Mouse (Mus musculus): Measurements from ENCODE around the gene Tspan5. TPM values are rescaled to one million over a fixed set of nuclear protein-coding genes. Genes with fewer than 3 reads are reported as not detected.

Tspan5 gene
- total RNA-seq (2021), result 10 to 100 TPM; 47.3 to 67.5 TPM
- polyA plus RNA-seq (2012; rRNA removed), result 32.3 and 40.3 TPM in 2 replicates
- long read RNA-seq, full-length matches to known transcripts, result 63 of 72 reads
- long read RNA-seq, partial matches to known transcripts, result 1 of 72 reads
- long read RNA-seq, other reads (novel, unspliced or antisense), result 8 of 72 reads

DNA sequence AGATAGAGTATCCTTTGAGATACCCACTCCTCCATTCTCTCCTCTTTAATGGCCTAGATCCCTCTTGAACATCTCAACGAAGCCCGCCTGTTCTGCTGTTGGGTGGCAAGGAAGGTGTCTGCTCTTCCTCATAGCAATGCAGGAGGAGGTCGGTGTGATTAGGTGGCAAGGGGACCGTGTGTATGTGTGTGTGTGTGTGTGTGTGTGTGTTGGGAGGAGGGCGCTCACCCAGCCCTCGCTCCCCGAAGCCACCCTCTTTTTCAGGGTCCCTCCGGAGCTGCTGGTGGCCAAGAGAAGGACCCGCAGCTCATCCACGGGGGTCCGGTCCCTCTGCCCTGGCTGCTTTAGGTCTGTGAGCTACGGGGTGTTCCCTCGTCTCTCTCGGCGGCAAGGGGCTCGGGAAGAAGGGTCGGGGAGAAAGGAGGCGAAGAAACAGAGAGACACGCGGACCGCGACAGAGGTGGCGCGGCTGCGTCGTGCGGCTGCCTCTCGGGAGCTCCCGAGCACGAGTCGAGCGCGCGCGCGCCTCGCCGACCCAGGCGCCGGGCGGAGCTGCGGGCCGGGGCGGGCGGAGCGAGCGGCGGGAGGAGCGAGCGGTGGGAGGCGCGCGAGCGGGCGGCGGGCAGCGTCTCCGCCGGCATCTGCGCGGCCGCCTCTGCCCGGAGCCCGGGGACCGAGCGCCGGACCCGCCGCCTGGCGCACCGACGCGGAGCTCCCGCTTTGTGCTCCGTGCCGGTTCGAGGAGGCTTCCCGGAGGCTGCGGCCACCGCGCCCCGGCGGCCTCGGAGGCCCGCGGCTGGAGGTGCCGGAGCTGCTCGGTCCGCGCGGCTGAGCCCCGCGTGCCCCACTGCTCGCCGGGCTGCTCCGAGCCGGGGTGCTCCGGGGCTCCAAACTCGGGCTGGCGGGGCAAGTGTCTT, at the start of gene Tspan5:
Gene Tspan5 (plus strand): TSS at position 547 of the 917 bp plus-strand sequence.
- peak; percentile 90 for DNase-seq

- no peak for DNase-seq
These were observed 49.7 kb upstream of the Tspan5 start for GRCm38 (mm10) chr3:138692302-138692701.

DNA sequence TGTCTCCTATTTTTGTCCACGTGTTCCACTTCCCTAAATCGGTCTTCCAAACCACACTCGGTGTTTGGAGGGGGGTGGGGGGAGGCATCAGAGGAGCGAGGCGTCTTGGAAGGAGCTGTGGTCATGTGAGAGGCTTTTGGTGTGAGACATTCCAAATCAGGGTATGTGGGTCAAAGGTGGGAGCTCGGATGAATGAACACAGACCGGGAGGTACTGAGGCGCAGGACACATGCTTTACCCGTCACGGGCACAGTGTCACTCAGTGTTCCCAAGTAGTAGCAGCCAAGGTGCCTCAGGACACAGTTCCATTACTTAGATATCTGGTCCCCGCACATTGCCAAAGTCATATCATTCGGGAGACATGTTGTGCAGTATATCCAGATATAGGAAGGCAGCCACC, 38.6 kb upstream of the Tspan5 start:
- no peak for DNase-seq

GRCm38 (mm10) chr3:138704469-138704868, 37.5 kb upstream of the Tspan5 start:
- DNase-seq, result peak; percentile 38

DNA sequence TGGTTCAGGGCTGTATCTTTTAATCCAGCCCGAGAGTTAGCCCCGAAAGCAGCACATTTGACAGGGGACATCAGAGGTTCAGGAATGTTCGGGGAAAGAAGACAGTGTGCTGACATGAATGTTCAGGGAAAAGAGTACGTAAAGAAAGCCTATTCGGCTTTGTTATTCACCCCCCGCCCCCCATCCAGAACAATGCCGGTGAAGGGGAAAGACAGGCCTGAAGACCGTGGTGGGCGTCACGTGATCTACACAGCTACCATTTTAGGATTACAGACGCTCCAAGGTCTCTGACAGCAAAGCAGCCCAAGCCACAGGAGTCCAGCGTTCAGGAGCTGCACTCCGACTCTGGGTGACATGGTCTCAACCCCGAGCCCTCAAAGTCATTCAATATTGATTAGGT, 36.1 kb upstream of the Tspan5 start:
- no peak for DNase-seq

- DNase-seq, result no peak
These were observed 32.8 kb upstream of the Tspan5 start for GRCm38 (mm10) chr3:138709183-138709582.

DNA sequence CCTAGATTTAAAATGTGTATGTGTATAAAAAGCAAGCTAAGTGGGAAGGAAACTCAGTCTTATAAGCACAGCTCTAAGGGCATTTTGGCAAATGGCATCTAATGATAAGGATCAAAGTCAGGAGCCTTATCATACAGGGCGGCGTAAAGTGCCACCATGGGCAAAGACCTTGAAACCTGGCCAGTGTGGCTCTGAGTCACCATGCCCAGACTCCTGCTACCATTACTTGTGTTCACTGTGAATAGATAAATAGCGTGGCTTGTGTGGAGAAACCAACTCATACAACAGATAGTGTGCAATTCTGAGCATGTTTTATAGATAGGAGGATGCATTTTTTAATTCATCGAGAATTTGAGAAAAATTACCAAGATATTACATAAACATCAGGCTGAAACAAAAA, 30.0 kb upstream of the Tspan5 start:
- DNase-seq, result peak; percentile 86

- no peak for DNase-seq
These were observed 29.4 kb upstream of the Tspan5 start for GRCm38 (mm10) chr3:138712452-138713140.

- no peak for DNase-seq
These were observed 28.9 kb upstream of the Tspan5 start for GRCm38 (mm10) chr3:138713141-138713540.

- DNase-seq, result no peak
These were observed 27.2 kb upstream of the Tspan5 start for GRCm38 (mm10) chr3:138714788-138715187.

- DNase-seq, result no peak
These were observed 26.8 kb upstream of the Tspan5 start for GRCm38 (mm10) chr3:138715212-138715611.

DNA sequence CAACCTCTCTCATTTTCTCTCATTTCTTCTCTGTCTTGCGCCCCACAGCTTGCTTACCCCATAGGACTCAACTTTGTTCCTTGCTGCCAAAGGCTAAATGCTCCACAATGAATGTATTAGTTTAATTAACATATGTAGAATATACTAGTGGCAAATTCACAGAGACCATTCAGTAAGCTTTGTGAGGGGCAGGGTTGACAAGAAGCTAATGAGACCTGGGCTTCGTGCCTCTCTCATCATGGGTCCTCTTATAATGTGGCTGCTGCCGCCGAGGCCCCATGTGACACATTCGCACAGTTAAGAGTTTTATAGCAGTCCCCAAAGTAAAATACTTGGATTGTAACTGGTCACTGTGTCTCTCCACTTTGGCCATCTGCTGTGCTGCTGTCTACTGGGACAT, 25.0 kb upstream of the Tspan5 start:
- no peak for DNase-seq

DNA sequence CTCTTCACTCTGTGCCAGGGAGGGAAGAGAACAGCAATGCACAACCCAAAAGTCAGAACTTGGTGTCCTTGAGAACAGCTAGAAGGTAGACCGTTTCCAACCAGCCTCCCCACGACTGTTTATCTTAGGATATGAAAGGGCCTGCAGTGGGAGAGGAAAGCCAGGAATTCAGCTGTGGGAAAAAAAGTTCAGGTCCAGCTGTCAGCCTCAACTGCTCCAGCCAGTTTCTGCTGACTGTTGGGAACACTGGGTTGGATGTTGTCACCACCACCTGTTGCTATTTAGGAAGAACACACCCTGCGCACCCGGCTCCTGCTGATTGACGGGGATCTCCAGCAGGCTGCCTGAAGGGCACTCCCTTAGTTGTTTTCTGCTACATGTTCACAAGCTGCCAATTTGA, 19.8 kb upstream of the Tspan5 start:
- no peak for DNase-seq

DNA sequence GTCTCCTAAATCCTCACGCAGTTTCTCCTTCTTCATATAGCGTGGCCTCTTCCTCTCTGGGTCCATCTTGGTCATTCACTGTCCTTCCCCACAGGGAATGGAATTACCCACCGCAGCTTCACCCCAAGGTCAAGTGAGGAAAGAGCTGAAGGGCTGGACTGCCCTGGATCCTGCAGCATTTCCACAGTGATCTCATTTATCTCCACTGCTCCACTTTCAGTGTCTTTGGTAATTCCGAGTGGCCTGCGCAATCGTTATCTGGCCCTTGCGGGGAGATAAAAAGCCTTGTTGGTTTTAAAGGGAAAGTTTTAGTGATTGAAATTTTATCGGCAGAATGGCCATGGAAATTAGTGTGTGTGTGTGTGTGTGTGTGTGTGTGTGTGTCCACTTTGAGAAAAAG, 14.4 kb upstream of the Tspan5 start:
- peak; percentile 78 for DNase-seq

GRCm38 (mm10) chr3:138728840-138729239, 13.2 kb upstream of the Tspan5 start:
- no peak for DNase-seq

- DNase-seq, result no peak
These were observed 11.2 kb upstream of the Tspan5 start for GRCm38 (mm10) chr3:138730812-138731211.

- no peak for DNase-seq
These were observed 6.2 kb upstream of the Tspan5 start for GRCm38 (mm10) chr3:138735760-138736159.

- no peak for DNase-seq
These were observed 2.8 kb upstream of the Tspan5 start for GRCm38 (mm10) chr3:138739150-138739700.

GRCm38 (mm10) chr3:138740291-138740690, 1.7 kb upstream of the Tspan5 start:
- no peak for DNase-seq

- no peak for DNase-seq
These were observed 1.0 kb upstream of the Tspan5 start for GRCm38 (mm10) chr3:138740843-138741540.

DNA sequence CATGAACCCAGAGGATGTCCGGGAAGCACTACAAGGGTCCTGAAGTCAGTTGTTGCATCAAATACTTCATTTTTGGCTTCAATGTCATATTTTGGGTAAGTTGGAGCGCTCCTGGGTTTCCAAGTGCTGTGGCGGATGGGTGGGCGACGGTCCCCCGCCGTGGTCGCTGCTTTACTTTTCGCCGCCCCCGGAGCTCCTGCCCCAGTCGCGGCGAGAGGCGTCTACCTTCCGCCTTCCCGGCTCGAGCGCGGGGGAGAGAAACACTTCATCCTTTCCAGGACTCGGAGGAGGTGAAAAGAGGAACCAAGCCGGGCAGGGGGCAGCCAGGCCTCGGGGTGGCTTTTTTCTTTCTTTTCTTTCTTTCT, 553 bp downstream of the Tspan5 start:
- peak; percentile 53 for DNase-seq

GRCm38 (mm10) chr3:138743061-138743671, 1.2 kb downstream of the Tspan5 start:
- peak; percentile 90 for DNase-seq

Measured in adrenal gland, adult 2 months (tissue).